Mouse (Mus musculus) E14TG2a.4 (cell line): ENCODE results near the gene Plxdc2.

ENCODE experiments used
- CTCF ChIP-seq: conservative IDR thresholded peaks from 2 replicates; pipeline ENCODE4 v1.5.1; 2014; ENCODE audit warnings: low read length
- NANOG ChIP-seq: IDR thresholded peaks from 2 replicates; pipeline ENCODE4 v1.6.1; 2014; ENCODE audit warnings: borderline replicate concordance, low read length, mixed read lengths
- POU5F1 ChIP-seq: IDR thresholded peaks from 2 replicates; pipeline ENCODE4 v1.6.1; 2014; ENCODE audit warnings: low read length, borderline replicate concordance

- TF ChIP-seq CTCF (no peak), POU5F1 (no peak), NANOG (no peak)
Observed at GRCm38 (mm10) chr2:16757158-16757557, 401.1 kb downstream of the Plxdc2 start.
